Mouse (Mus musculus): ENCODE data around the gene Csad.

Csad gene

DNA sequence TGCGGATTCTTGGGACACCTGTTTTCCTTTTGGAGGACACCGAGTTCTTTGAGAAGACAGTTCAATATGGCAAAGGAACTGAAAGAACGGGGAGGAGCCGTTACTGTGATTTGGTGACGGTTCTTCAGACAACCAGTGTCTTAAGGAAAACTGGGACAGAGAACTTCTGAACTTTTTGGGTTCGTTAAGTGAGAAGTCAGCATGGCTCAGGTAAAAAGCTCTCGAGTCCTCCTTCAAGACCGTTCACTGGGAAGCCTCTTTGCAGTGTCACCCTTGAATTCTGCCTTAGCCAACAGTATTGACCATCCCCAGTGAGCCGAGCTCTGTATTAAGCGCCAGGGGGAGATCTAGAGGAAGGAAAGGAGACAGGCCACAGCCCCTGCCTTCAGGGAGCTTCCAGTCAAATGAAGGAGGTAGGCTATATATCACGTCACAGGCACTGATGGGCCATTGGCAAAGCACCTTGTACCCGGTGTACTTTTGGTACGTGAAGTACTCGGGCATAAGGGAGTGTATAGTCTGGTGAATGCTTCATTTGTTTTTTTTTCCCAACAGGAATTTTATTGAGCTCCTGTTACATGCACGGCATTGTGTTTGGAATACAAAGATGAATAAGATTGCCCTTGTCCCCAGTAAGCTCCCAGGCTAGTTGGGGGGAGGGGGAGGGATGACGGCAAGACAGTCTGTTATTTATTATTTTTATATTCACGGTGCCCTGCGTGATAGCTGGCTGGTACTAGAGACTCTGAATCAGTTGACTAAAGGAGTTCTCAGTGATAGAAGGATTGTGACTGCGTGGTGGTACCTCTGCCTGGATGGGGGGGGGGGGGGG, at the start of gene Csad:
Gene Csad, minus strand, starts transcription at position 51 of the 832 bp plus-strand sequence.
- ATAC-seq (ENCODE audit: insufficient number of reproducible peaks, low FRiP score, low TSS enrichment), result no peak

GRCm38 (mm10) chr15:102250521-102250920, 46.0 kb upstream of the Csad start:
- no peak for ATAC-seq (ENCODE audit: insufficient number of reproducible peaks, low FRiP score, low TSS enrichment)

DNA sequence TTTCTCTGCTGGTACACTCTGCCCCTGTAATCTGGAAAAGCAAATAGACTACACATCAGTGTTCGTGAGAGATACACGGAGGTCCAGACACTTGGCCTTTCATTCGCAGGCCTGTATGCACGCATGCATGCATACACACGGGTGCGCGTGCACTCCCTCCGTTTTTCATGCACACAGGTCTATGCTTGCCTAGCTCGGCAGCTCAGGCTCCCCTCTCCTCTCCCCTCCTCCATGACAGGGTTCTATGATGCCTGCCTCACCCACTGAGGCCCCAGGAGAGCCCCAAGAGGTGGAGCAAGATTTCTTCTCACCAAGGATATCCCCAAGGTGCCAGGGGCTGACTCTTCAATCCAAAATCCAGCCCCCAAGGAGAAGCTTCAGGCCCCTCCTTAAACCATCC, 45.4 kb upstream of the Csad start:
- no peak for ATAC-seq (ENCODE audit: insufficient number of reproducible peaks, low FRiP score, low TSS enrichment)

DNA sequence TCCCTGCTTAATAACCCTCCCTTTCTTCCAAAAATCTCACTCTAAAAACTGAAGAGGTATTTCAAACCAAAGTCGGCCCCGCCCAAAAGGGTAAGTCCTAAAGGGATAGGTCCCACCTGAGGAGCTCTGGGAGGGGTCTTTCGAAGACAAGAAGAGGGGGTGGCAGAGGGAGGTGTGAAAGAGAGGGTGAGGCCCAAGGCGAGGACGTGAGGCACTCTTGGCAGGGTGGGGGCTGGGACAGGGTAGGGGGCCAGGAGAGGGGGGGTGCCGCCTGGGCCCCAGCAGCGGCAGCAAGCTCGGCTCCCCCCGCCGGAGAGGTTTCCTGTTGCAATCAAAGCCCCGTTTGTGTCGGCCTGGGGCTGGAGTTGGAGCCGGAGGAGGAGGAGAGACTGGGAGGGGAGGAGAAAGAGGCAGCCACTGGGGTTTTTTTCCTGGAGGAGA, 44.7 kb upstream of the Csad start:
- no peak for ATAC-seq (ENCODE audit: insufficient number of reproducible peaks, low FRiP score, low TSS enrichment)

DNA sequence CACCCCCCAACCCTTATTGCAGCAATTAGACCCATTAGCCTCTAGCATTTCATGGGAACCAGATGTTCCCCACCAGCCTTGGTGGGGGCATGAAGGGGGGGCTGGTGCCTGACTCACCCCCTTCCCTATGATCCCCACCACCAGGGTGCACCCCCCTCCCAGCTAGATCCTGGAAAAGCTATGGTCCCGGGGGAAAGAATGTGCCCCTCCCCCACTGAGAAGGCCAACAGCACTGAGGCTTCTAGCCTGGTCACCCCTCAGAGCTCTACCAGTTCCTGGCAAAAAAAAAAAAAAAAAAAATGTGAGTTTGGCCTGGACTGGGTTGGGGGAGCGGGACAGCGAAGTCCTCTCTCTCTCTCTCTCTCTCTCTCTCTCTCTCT, 44.3 kb upstream of the Csad start:
- ATAC-seq (ENCODE audit: insufficient number of reproducible peaks, low FRiP score, low TSS enrichment), result no peak

DNA sequence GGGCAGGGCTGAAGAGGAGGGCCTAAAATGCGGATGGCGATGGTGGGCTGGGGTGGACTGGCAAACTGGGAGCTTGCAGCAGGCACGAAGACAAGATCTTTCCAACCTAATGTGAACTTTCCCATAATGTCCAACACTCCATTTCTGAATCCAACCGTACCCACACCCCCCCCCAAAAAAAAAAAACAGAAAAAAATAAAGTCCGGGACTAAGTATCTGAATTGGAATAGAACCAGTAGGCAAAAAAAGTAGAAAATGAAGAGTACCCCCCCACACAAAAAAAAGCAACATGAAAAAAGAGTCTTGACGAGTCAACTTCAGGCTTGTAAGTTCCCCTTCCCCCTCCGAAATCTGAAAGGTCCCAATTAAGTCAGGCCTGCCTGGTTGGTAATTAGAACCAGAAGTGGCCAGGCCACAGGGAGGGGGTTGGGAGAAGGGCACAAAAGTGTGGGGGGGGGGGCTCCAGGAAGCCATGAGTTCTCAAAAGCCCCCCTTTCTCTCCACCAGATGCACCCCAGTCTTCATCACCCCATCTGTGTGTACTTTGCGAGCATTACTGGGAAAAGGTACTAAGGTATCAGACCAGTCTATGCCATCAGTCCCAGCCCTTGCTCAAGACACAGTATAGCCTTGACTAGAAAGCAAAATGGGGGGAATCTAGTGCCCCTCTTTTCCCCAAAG, 43.7 kb upstream of the Csad start:
- no peak for ATAC-seq (ENCODE audit: insufficient number of reproducible peaks, low FRiP score, low TSS enrichment)

GRCm38 (mm10) chr15:102247252-102248130, 43.0 kb upstream of the Csad start:
- ATAC-seq (ENCODE audit: insufficient number of reproducible peaks, low FRiP score, low TSS enrichment), result peak; percentile 15; the same call in 1 of the 2 replicates

DNA sequence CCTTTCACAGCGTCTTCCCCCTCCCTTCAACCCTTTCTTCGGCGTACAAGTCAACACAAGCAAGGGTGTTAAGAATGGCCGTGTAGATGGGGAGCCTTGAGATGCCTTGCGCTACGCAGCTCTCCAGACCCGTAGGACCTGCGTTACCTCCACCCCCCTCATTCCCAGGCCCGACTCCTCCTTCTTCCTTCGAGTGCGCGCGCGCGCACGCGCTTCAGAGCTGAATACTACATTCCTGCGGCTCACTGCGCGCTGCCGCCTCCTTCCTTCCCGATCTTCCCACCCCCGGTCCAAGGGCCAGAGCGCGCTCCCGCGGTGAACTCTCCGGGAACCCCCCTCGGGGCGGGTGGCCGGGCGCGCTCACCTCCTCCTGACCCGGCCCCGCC, 42.3 kb upstream of the Csad start:
- peak; percentile 81 for ATAC-seq (ENCODE audit: insufficient number of reproducible peaks, low FRiP score, low TSS enrichment)

GRCm38 (mm10) chr15:102245891-102246741, 41.6 kb upstream of the Csad start:
- peak; percentile 54; the same call in 1 of the 2 replicates for ATAC-seq (ENCODE audit: insufficient number of reproducible peaks, low FRiP score, low TSS enrichment)

GRCm38 (mm10) chr15:102245461-102245881, 40.9 kb upstream of the Csad start:
- ATAC-seq (ENCODE audit: insufficient number of reproducible peaks, low FRiP score, low TSS enrichment), result no peak

DNA sequence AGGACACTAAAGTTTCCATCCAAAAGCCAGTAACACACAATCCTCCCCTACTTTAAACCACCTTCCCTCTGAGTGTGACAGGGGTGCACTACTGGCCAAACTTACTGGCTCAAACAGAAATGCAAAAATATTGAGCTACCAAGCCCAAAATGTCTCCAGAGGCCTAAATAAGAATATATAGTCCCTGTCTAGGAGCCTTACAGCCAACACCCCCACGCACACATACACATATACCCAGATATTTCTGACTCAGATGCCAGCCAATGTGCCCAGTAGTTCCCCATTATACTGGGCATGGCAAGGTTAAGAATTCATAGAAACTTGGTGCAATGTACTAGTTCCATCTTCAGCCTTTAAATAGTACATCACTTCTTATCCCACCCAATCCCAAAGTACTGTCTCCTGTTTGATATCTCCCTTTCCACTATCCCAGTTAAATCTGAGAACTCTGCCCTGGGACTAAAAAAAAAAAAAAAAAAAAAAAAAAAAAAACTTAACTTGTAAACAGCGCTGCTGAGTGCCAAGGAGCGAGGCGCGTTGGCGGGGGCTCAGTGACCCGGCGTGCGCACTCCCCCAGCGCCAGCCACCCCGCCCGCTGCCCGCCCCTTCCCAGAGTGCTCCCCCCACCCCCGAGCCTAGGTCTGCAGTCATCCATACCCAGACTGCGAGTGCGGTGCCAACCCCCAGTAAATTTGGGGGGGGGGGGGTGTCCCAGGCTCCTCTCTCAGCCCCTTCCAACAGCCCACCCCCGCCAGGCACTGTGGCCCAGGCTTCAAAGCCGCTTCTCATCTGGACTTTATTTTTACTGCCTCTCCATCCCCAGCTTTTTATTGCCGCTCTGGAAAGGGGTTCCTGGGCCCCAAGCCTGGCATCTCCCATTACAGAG, 40.0 kb upstream of the Csad start:
- ATAC-seq (ENCODE audit: insufficient number of reproducible peaks, low FRiP score, low TSS enrichment), result no peak

- ATAC-seq (ENCODE audit: insufficient number of reproducible peaks, low FRiP score, low TSS enrichment), result no peak
Observed at GRCm38 (mm10) chr15:102243229-102244190, 39.0 kb upstream of the Csad start.

- no peak for ATAC-seq (ENCODE audit: insufficient number of reproducible peaks, low FRiP score, low TSS enrichment)
Observed at GRCm38 (mm10) chr15:102242404-102243228, 38.1 kb upstream of the Csad start.

DNA sequence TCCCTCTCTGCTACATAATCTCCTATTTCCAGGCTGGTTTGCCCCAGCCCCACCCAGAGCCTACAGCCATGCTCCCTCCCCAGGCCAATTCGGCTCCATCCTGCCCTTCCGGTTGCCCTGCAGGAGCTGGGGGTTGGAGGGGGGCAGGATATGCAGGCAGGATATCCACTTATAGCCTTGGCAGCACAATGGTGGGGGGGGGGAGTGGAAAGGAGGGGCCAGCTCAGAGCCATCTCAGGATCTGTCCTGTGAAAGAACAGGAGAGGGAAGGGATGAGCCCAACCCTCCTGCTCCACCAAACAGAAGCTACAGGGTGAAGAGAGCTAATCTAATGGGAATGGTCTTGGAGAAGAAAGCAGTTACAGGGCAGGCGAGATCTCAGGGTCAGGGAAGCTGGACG, 36.1 kb upstream of the Csad start:
- no peak for ATAC-seq (ENCODE audit: insufficient number of reproducible peaks, low FRiP score, low TSS enrichment)

DNA sequence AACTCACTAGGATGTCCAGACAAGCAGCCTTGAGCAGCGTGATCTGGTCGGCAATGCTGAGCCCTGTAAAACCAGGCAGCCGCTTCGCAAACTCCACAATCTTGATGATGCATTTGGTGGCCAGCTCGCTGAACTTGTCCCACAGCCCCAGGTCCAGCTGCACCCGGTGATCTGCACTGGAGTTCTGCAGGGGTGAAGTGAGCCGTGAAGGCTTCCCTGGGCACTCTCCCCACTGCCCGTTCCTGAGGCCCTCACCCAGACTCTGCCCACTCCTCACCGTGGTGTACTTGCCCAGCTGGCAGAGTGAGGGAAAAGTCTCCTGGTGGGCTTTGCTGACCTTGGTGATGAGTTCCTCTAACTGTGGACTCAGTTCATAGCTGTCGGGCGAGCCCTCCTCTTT, 35.3 kb upstream of the Csad start:
- no peak for ATAC-seq (ENCODE audit: insufficient number of reproducible peaks, low FRiP score, low TSS enrichment)

GRCm38 (mm10) chr15:102239260-102239590, 34.7 kb upstream of the Csad start:
- peak; percentile 62; the same call in 1 of the 2 replicates for ATAC-seq (ENCODE audit: insufficient number of reproducible peaks, low FRiP score, low TSS enrichment)

All from cerebellum, adult (tissue).